Comparison of ENCODE assay signal across 22 mouse cellular contexts in genomic region chr5:97088231-97088630, GRCm38 (mm10). TPM values are rescaled to one million over a fixed set of nuclear protein-coding genes. Genes with fewer than 3 reads are reported as not detected.
A peak's percentile ranks its signal among the peaks of the same experiment; 100 is the strongest.
DNase-seq lines count a peak whose midpoint lies in the region; ATAC-seq and TF ChIP-seq lines count a peak whose summit lies in the region.
"Had no signal": no experiment of that assay in that cellular context is flagged by ENCODE, and none has a peak within 500 bp of the region (broad histone marks: within the 10 kb centered on the region; RNA-seq: fewer than 3 reads in every experiment).

No protein-coding gene starts in this region.

- H3K27ac ChIP-seq in heart, embryonic 11.5 days (ENCODE audit: low read depth, low read length): no peak overlapping the region
- H3K27ac ChIP-seq in left cerebral cortex, adult 2 months: no peak overlapping the region
- H3K27ac ChIP-seq in limb, embryonic 10.5 days: no peak overlapping the region

- H3K4me3 ChIP-seq in heart, embryonic 11.5 days (ENCODE audit: low read depth, low read length): no peak overlapping the region
- no peak overlapping the region for H3K4me3 ChIP-seq in left cerebral cortex, adult 2 months
- no peak overlapping the region for H3K4me3 ChIP-seq in limb, embryonic 10.5 days

- no peaks in the 10 kb centered on the region for H3K27me3 ChIP-seq in heart, embryonic 11.5 days (ENCODE audit: control insufficient read depth, insufficient read depth, low read length)
- H3K27me3 ChIP-seq in limb, embryonic 10.5 days (ENCODE audit: low read depth, poor library complexity, severe bottlenecking): no peaks in the 10 kb centered on the region
- H3K27me3 ChIP-seq: CH12.LX, Patski had no signal

- H3K4me1 ChIP-seq in heart, embryonic 11.5 days (ENCODE audit: control insufficient read depth, insufficient read depth, low read length): no peaks in the 10 kb centered on the region
- no peaks in the 10 kb centered on the region for H3K4me1 ChIP-seq in limb, embryonic 10.5 days

- no peak for TF ChIP-seq CTCF in left cerebral cortex, adult 2 months (IDR thresholded peaks at IDR 0.05)

- WGBS in heart, embryonic 11.5 days (ENCODE audit: insufficient replicate concordance): 61% methylated on average over 6 of the region's 6 CpGs
- 92% methylated on average over 6 of the region's 6 CpGs for WGBS in limb, embryonic 10.5 days

- DNase-seq in heart, adult 11 months: peak; percentile 75
- peak; percentile 3 for DNase-seq in kidney, postnatal 10 days
- no peak for DNase-seq in kidney, postnatal 25 days
- DNase-seq in left cerebral cortex, adult 2 months (ENCODE audit: extremely low spot score in 1 of 2, low spot score in 2 of 2): peak; percentile 3 to 8
- DNase-seq in left cerebral cortex, postnatal 10 days (ENCODE audit: extremely low spot score in 1 of 2, low spot score in 2 of 2): no peak
- peak; percentile 2 for DNase-seq in limb, embryonic 10.5 days (ENCODE audit: low spot score)
- no peak for DNase-seq in right cerebral cortex, adult 2 months (ENCODE audit: low spot score in 2 of 2)
- DNase-seq: adrenal gland, adult 2 months; adrenal gland, adult 8-10 months; adrenal gland, postnatal 10 days; adrenal gland, postnatal 14 days; adrenal gland, postnatal 25 days; adrenal gland, postnatal 36 days; B cell, adult 2 months; cerebellum, adult 11 months; cerebellum, adult 11-12 months had no signal

- no peaks in the 10 kb centered on the region for H3K9me3 ChIP-seq in heart, embryonic 11.5 days (replicated peaks; ENCODE audit: control insufficient read depth, low read length)
- no peaks in the 10 kb centered on the region for H3K9me3 ChIP-seq in limb, embryonic 10.5 days (replicated peaks)
- H3K9me3 ChIP-seq: G1E had no signal

- H3K36me3 ChIP-seq in heart, embryonic 11.5 days (ENCODE audit: control insufficient read depth, insufficient read depth, low read length): peaks cover 4% of the 10 kb centered on the region; the same call in 1 of the 2 replicates
- peaks cover 51% of the 10 kb centered on the region for H3K36me3 ChIP-seq in limb, embryonic 10.5 days

- no peak for ATAC-seq in heart, embryonic 11.5 days (replicated peaks; ENCODE audit: insufficient number of reproducible peaks, low FRiP score, low TSS enrichment)
- ATAC-seq: activated CD4-positive, CD25-positive, alpha-beta regulatory T cell, adult 4 months; CD4-positive, CD25-positive, alpha-beta regulatory T cell, adult 4 months; Patski had no signal

- no peak overlapping the region for H3K9ac ChIP-seq in heart, embryonic 11.5 days (ENCODE audit: low read depth, low read length)

- intact Hi-C loops in left cerebral cortex, adult 2 months (cut with DNase I): no loop called here
- intact Hi-C loops in left cerebral cortex, postnatal 10 days (cut with DNase I): no loop called here

- no peak overlapping the region for H3K4me2 ChIP-seq in heart, embryonic 11.5 days

RNA-seq across cellular contexts. Expression of gene Paqr3, which starts 23.2 kb away (rescaled TPM):
- polyA plus RNA-seq in heart, embryonic 11.5 days (2014; fragmentation: Nextera tagmentation; extraction: Ambion mirVana): 2.0 TPM in 2 replicates
- 10 to 100 TPM; 24.2 to 25.1 TPM for total RNA-seq in left cerebral cortex, adult 2 months (2021)
- total RNA-seq in left cerebral cortex, postnatal 10 days (2021): 10 to 100 TPM; 28.6 to 29.7 TPM
- polyA plus RNA-seq in limb, embryonic 10.5 days (2016; fragmentation: Nextera tagmentation; extraction: Ambion mirVana): 8.7 and 10.8 TPM in 2 replicates

Comparison
In these comparisons a context has a peak if more than half of its experiments do, and no peak if none do; other contexts are left out.
1. DNase-seq: peak in heart, adult 11 months (single experiment), kidney, postnatal 10 days (single experiment), left cerebral cortex, adult 2 months (2 of 2) and limb, embryonic 10.5 days (single experiment); none in kidney, postnatal 25 days (0 of 2), left cerebral cortex, postnatal 10 days (0 of 2) and right cerebral cortex, adult 2 months (0 of 2).